Mouse (Mus musculus): ENCODE results near the gene Nktr. TPM values are rescaled to one million over a fixed set of nuclear protein-coding genes. Genes with fewer than 3 reads are reported as not detected.

Gene Nktr
- total and polyA plus RNA-seq, 3 experiments: 32.4 to 70.7 (median 34.3) TPM

GRCm38 (mm10) chr9:121709898-121710583 lies 8.9 kb upstream of the Nktr start, which contains the start of gene Ss18l2:
Ss18l2 (plus strand) TSS chr9:121710329.
- peaks cover 15 to 40% of the 10 kb centered on the region in 2 experiments for H3K4me1 ChIP-seq (ENCODE audit: control insufficient read depth in 1 of 2, insufficient read depth in 2 of 2, low read length in 2 of 2)
- H3K9me3 ChIP-seq (replicated peaks; ENCODE audit: insufficient read depth, low read length): no peaks in the 10 kb centered on the region
- peak within 1 kb of the TSS; percentile 82 for H3K27ac ChIP-seq (ENCODE audit: control insufficient read depth, low read depth, low read length)
- H3K79me2 ChIP-seq (ENCODE audit: control insufficient read depth, insufficient read depth, low read length, poor library complexity): peaks cover 17% of the 10 kb centered on the region
- peak within 1 kb of the TSS; percentile 94 for H3K9ac ChIP-seq (ENCODE audit: control insufficient read depth, low read depth, low read length, poor library complexity, severe bottlenecking)
- DNase-seq (ENCODE audit: low read depth, low spot score): peak; percentile 99
- H3K27me3 ChIP-seq (ENCODE audit: control insufficient read depth in 1 of 2, insufficient read depth in 2 of 2, low read length in 2 of 2): no peaks in the 10 kb centered on the region
- peaks cover 1 to 30% of the 10 kb centered on the region in 2 experiments; a peak in 3 of 4 replicates for H3K36me3 ChIP-seq (ENCODE audit: control insufficient read depth in 1 of 2, insufficient read depth in 2 of 2, low read length in 2 of 2)
- peak within 1 kb of the TSS; percentile 91 to 98 for H3K4me3 ChIP-seq (ENCODE audit: control insufficient read depth in 1 of 2, insufficient read depth in 1 of 2, low read depth in 2 of 2, low read length in 2 of 2)
- TF ChIP-seq HCFC1 (IDR thresholded peaks at IDR 0.05; ENCODE audit: low read depth, low read length) (peak; percentile 87), CHD2 (IDR thresholded peaks at IDR 0.05; ENCODE audit: low read length) (peak; percentile 37; the same call in 1 of the 2 replicates), NELFE (IDR thresholded peaks at IDR 0.05; ENCODE audit: low read depth, low read length) (peak; percentile 48), RCOR1 (IDR thresholded peaks at IDR 0.05; ENCODE audit: low read depth, low read length) (peak; percentile 53; the same call in 1 of the 2 replicates), MEF2A (IDR thresholded peaks at IDR 0.05; ENCODE audit: extremely low read depth, insufficient replicate concordance, low read depth, low read length, poor library complexity, severe bottlenecking) (no peak), ZMIZ1 (IDR thresholded peaks at IDR 0.05; ENCODE audit: low read depth, low read length) (peak; percentile 1; the same call in 1 of the 2 replicates), UBTF (IDR thresholded peaks at IDR 0.05; ENCODE audit: borderline replicate concordance, insufficient read depth, low read depth, low read length) (no peak), MYB (IDR thresholded peaks at IDR 0.05; ENCODE audit: low read depth, low read length) (no peak), POLR2AphosphoS2 (IDR thresholded peaks at IDR 0.05; ENCODE audit: low read length) (no peak), USF2 (IDR thresholded peaks at IDR 0.05; ENCODE audit: borderline replicate concordance in 1 of 2, insufficient read depth in 1 of 2, low read depth in 1 of 2, low read length in 2 of 2) (no peak), TBP (IDR thresholded peaks at IDR 0.05; ENCODE audit: low read depth, low read length) (peak; percentile 13; the same call in 1 of the 2 replicates), POLR2AphosphoS5 (IDR thresholded peaks at IDR 0.05; ENCODE audit: borderline replicate concordance, low read depth, low read length) (no peak), CHD1 (IDR thresholded peaks at IDR 0.05; ENCODE audit: low read depth, low read length) (0 out of 2 replicates have a peak, but pooled peaks have one; percentile 34), GATA1 (IDR thresholded peaks at IDR 0.05; ENCODE audit: low read depth, low read length) (no peak), ELF1 (IDR thresholded peaks at IDR 0.05; ENCODE audit: low read depth, low read length) (no peak), NRF1 (IDR thresholded peaks at IDR 0.05; ENCODE audit: insufficient read depth, low read depth, low read length, poor library complexity, severe bottlenecking) (0 out of 2 replicates have a peak, but pooled peaks have one; percentile 29), RAD21 (IDR thresholded peaks at IDR 0.05; ENCODE audit: low read depth, low read length) (no peak), TAL1 (IDR thresholded peaks at IDR 0.05; ENCODE audit: low read length) (no peak), KAT2A (conservative IDR thresholded peaks at IDR 0.05; ENCODE audit: low read depth, low read length) (no peak; the same call in 1 of the 2 replicates), POLR2A (IDR thresholded peaks at IDR 0.05; ENCODE audit: control insufficient read depth in 1 of 2, insufficient read depth in 1 of 2, low read depth in 1 of 2, low read length in 2 of 2, poor library complexity in 1 of 2) (peak in 1 of 2 experiments; percentile 62; a peak in 2 of 4 replicates), EP300 (IDR thresholded peaks at IDR 0.05; ENCODE audit: low read depth in 1 of 2, low read length in 2 of 2) (peak in 1 of 2 experiments; percentile 9; a peak in 1 of 4 replicates), JUND (IDR thresholded peaks at IDR 0.05; ENCODE audit: low read depth, low read length) (no peak), SMC3 (IDR thresholded peaks at IDR 0.05; ENCODE audit: low read depth, low read length) (no peak), GABPA (IDR thresholded peaks at IDR 0.05; ENCODE audit: low read depth, low read length) (no peak), MAZ (IDR thresholded peaks at IDR 0.05; ENCODE audit: low read depth, low read length) (peak; percentile 90), ZKSCAN1 (IDR thresholded peaks at IDR 0.05; ENCODE audit: low read depth, low read length) (no peak), ZC3H11A (IDR thresholded peaks at IDR 0.05; ENCODE audit: low read depth, low read length) (no peak), MYC (IDR thresholded peaks at IDR 0.05; ENCODE audit: low read depth, low read length) (peak; percentile 60; the same call in 1 of the 2 replicates), MXI1 (IDR thresholded peaks at IDR 0.05; ENCODE audit: low read depth, low read length) (peak; percentile 96), MAX (IDR thresholded peaks at IDR 0.05; ENCODE audit: low read length) (peak; percentile 84), SIN3A (IDR thresholded peaks at IDR 0.05; ENCODE audit: low read length) (peak; percentile 94), TCF12 (IDR thresholded peaks at IDR 0.05; ENCODE audit: low read depth, low read length) (no peak), CTCF (IDR thresholded peaks at IDR 0.05 in 2 of 3, conservative IDR thresholded peaks at IDR 0.05 in 1 of 3; ENCODE audit: control insufficient read depth in 1 of 3, insufficient read depth in 1 of 3, low read depth in 2 of 3, low read length in 3 of 3, poor library complexity in 1 of 3, severe bottlenecking in 1 of 3) (no peak), ZNF384 (IDR thresholded peaks at IDR 0.05; ENCODE audit: low read depth, low read length) (peak; percentile 99), E2F4 (IDR thresholded peaks at IDR 0.05; ENCODE audit: borderline replicate concordance, low read depth, low read length) (no peak), USF1 (IDR thresholded peaks at IDR 0.05; ENCODE audit: low read depth, low read length) (0 out of 2 replicates have a peak, but pooled peaks have one; percentile 33)

All from MEL (cell line).